In genomic region chr7:139213751-139214150, GRCm38 (mm10) we compare ENCODE assay signal across 7 mouse cellular contexts. TPM values are rescaled to one million over a fixed set of nuclear protein-coding genes. Genes with fewer than 3 reads are reported as not detected.
DNase-seq lines count a peak whose midpoint lies in the region; ATAC-seq and TF ChIP-seq lines count a peak whose summit lies in the region.

No protein-coding gene starts in this region.

- H3K79me2 ChIP-seq in myocyte (ENCODE audit: control insufficient read depth, insufficient read depth), result no peaks in the 10 kb centered on the region

- peak overlapping the region; percentile 55 for H3K4me2 ChIP-seq in kidney, postnatal 0 days (ENCODE audit: low read length)
- H3K4me2 ChIP-seq in embryonic facial prominence, embryonic 14.5 days (ENCODE audit: low read depth, low read length), result peak overlapping the region; percentile 64
- H3K4me2 ChIP-seq in hindbrain, embryonic 16.5 days (ENCODE audit: low read length), result peak overlapping the region; percentile 73
- H3K4me2 ChIP-seq in myocyte (ENCODE audit: low read depth), result peak overlapping the region; percentile 77

- ATAC-seq in kidney, postnatal 0 days (replicated peaks; ENCODE audit: low FRiP score, low read depth), result no peak
- no peak for ATAC-seq in embryonic facial prominence, embryonic 14.5 days (ENCODE audit: low read depth)
- peak; percentile 15 for ATAC-seq in hindbrain, embryonic 16.5 days

- H3K9me3 ChIP-seq in kidney, postnatal 0 days (replicated peaks; ENCODE audit: low read length), result no peaks in the 10 kb centered on the region
- no peaks in the 10 kb centered on the region for H3K9me3 ChIP-seq in embryonic facial prominence, embryonic 14.5 days (ENCODE audit: control insufficient read depth, low read length)
- H3K9me3 ChIP-seq in hindbrain, embryonic 16.5 days (ENCODE audit: control insufficient read depth, low read length), result no peaks in the 10 kb centered on the region

- TF ChIP-seq CTCF in kidney, postnatal 0 days (IDR thresholded peaks at IDR 0.05; ENCODE audit: low read depth), result no peak

- no peak overlapping the region for H3ac ChIP-seq in myocyte (ENCODE audit: control insufficient read depth, insufficient read length)

- DNase-seq in kidney, postnatal 0 days (ENCODE audit: low spot score), result no peak
- DNase-seq in kidney, postnatal 14 days, result no peak
- no peak for DNase-seq in embryonic facial prominence, embryonic 14.5 days (ENCODE audit: low spot score)
- no peak for DNase-seq in layer of hippocampus, postnatal 25 days (ENCODE audit: extremely low spot score in 1 of 2, low spot score in 1 of 2)
- no peak for DNase-seq in embryo, embryonic 10.5 days (ENCODE audit: low spot score)

- H3K27ac ChIP-seq in kidney, postnatal 0 days, result no peak overlapping the region
- peak overlapping the region; percentile 70; the same call in 1 of the 2 replicates for H3K27ac ChIP-seq in embryonic facial prominence, embryonic 14.5 days (replicated peaks; ENCODE audit: low read depth, low read length)
- H3K27ac ChIP-seq in hindbrain, embryonic 16.5 days (ENCODE audit: low read depth, low read length), result peak overlapping the region; percentile 75

- H3K4me1 ChIP-seq in kidney, postnatal 0 days (replicated peaks; ENCODE audit: insufficient read depth, low read length), result no peaks in the 10 kb centered on the region
- H3K4me1 ChIP-seq in embryonic facial prominence, embryonic 14.5 days (ENCODE audit: control insufficient read depth, insufficient read depth, low read length), result peaks cover 7% of the 10 kb centered on the region; the same call in 1 of the 2 replicates
- peaks cover 9% of the 10 kb centered on the region for H3K4me1 ChIP-seq in hindbrain, embryonic 16.5 days (ENCODE audit: control insufficient read depth, insufficient read depth, low read depth, low read length)

- H3K9ac ChIP-seq in kidney, postnatal 0 days (ENCODE audit: low read depth, low read length), result no peak overlapping the region
- H3K9ac ChIP-seq in embryonic facial prominence, embryonic 14.5 days (ENCODE audit: low read depth, low read length), result peak overlapping the region; percentile 55; the same call in 1 of the 2 replicates
- peak overlapping the region; percentile 75; the same call in 1 of the 2 replicates for H3K9ac ChIP-seq in hindbrain, embryonic 16.5 days (ENCODE audit: low read depth, low read length)

- H3K36me3 ChIP-seq in kidney, postnatal 0 days (ENCODE audit: insufficient read depth, low read length), result no peaks in the 10 kb centered on the region
- H3K36me3 ChIP-seq in embryonic facial prominence, embryonic 14.5 days (ENCODE audit: control insufficient read depth, insufficient read depth, low read length), result no peaks in the 10 kb centered on the region
- H3K36me3 ChIP-seq in hindbrain, embryonic 16.5 days (ENCODE audit: control insufficient read depth, insufficient read depth, low read length), result no peaks in the 10 kb centered on the region
- no peaks in the 10 kb centered on the region for H3K36me3 ChIP-seq in myocyte (ENCODE audit: control insufficient read depth, insufficient read depth)

- 0 out of 2 replicates have a peak overlapping the region, but pooled peaks have one; percentile 48 for H3K4me3 ChIP-seq in kidney, postnatal 0 days (replicated peaks; ENCODE audit: low read depth, low read length)
- H3K4me3 ChIP-seq in embryonic facial prominence, embryonic 14.5 days (ENCODE audit: low read depth, low read length), result peak overlapping the region; percentile 46
- H3K4me3 ChIP-seq in hindbrain, embryonic 16.5 days (ENCODE audit: low read length), result peak overlapping the region; percentile 63
- peak overlapping the region; percentile 54 for H3K4me3 ChIP-seq in myocyte

- H3K27me3 ChIP-seq in kidney, postnatal 0 days (ENCODE audit: insufficient read depth, low read length), result no peaks in the 10 kb centered on the region
- no peaks in the 10 kb centered on the region for H3K27me3 ChIP-seq in embryonic facial prominence, embryonic 14.5 days (replicated peaks; ENCODE audit: control insufficient read depth, insufficient read depth, low read length)
- H3K27me3 ChIP-seq in hindbrain, embryonic 16.5 days (replicated peaks; ENCODE audit: control insufficient read depth, insufficient read depth, low read length), result no peaks in the 10 kb centered on the region
- no peaks in the 10 kb centered on the region for H3K27me3 ChIP-seq in myocyte (ENCODE audit: control insufficient read depth, insufficient read depth, insufficient read length)

- TF ChIP-seq POLR2A in myocyte (IDR thresholded peaks at IDR 0.05; ENCODE audit: insufficient read length, low read depth), result no peak

- WGBS in kidney, postnatal 0 days, result 70% methylated on average over 3 of the region's 3 CpGs
- 54% methylated on average over 3 of the region's 3 CpGs for WGBS in embryonic facial prominence, embryonic 14.5 days
- 62% methylated on average over 3 of the region's 3 CpGs for WGBS in hindbrain, embryonic 16.5 days

TF ChIP-seq in myocyte, 11 proteins besides CTCF, POLR2A, EP300 and RAD21:
- TF ChIP-seq TCF3 (IDR thresholded peaks at IDR 0.05; ENCODE audit: insufficient read length, low read depth), result no peak
- no peak for TF ChIP-seq CEBPB (IDR thresholded peaks at IDR 0.05; ENCODE audit: insufficient read depth, poor library complexity, severe bottlenecking)
- no peak for TF ChIP-seq MYOG (IDR thresholded peaks at IDR 0.05; ENCODE audit: control insufficient read depth in 1 of 3, insufficient read depth in 1 of 3, insufficient read length in 2 of 3, low read depth in 2 of 3)
- TF ChIP-seq USF1 (IDR thresholded peaks at IDR 0.05; ENCODE audit: low read depth), result no peak
- no peak for TF ChIP-seq MAX (IDR thresholded peaks at IDR 0.05; ENCODE audit: low read depth)
- TF ChIP-seq SRF (IDR thresholded peaks at IDR 0.05; ENCODE audit: control insufficient read depth, insufficient read length, low read depth), result no peak
- TF ChIP-seq REST (IDR thresholded peaks at IDR 0.05; ENCODE audit: insufficient read depth, insufficient read length), result no peak
- TF ChIP-seq MYOD1 (IDR thresholded peaks at IDR 0.05; ENCODE audit: control insufficient read depth in 1 of 3, insufficient read length in 2 of 3, low read depth in 2 of 3), result no peak
- no peak for TF ChIP-seq TCF12 (IDR thresholded peaks at IDR 0.05; ENCODE audit: insufficient read depth, poor library complexity, severe bottlenecking)
- TF ChIP-seq POLR2AphosphoS2 (IDR thresholded peaks at IDR 0.05; ENCODE audit: insufficient read length, low read depth), result no peak
- TF ChIP-seq E2F4 (IDR thresholded peaks at IDR 0.05; ENCODE audit: insufficient read depth), result no peak

RNA-seq across cellular contexts. Expression of gene Stk32c, which starts 0.6 kb away (rescaled TPM):
- 0.19 and 0.25 TPM in 2 replicates for polyA plus RNA-seq in kidney, postnatal 0 days (2015; fragmentation: Nextera tagmentation; extraction: Ambion mirVana)
- polyA plus RNA-seq in embryonic facial prominence, embryonic 14.5 days (2014; fragmentation: Nextera tagmentation; extraction: Ambion mirVana), result 0.11 and 0.35 TPM in 2 replicates
- polyA plus RNA-seq in hindbrain, embryonic 16.5 days (2015; fragmentation: Nextera tagmentation; extraction: Ambion mirVana), result 2.9 and 3.0 TPM in 2 replicates
- 1.0 TPM for polyA plus RNA-seq in myocyte (2012; fragmentation: generic; extraction: Trizol)
- total RNA-seq in layer of hippocampus, postnatal 25 days (2021), result 100 to 1,000 TPM in 1 of 2 experiments, 10 to 100 TPM in 1; 92.1 to 104 TPM

RNA-seq across cellular contexts. Expression of gene Lrrc27, which starts 1.0 kb away (rescaled TPM):
- polyA plus RNA-seq in kidney, postnatal 0 days (2015; fragmentation: Nextera tagmentation; extraction: Ambion mirVana), result 2.1 and 4.1 TPM in 2 replicates
- 3.2 and 3.3 TPM in 2 replicates for polyA plus RNA-seq in embryonic facial prominence, embryonic 14.5 days (2014; fragmentation: Nextera tagmentation; extraction: Ambion mirVana)
- 3.8 and 6.8 TPM in 2 replicates for polyA plus RNA-seq in hindbrain, embryonic 16.5 days (2015; fragmentation: Nextera tagmentation; extraction: Ambion mirVana)
- polyA plus RNA-seq in myocyte (2012; fragmentation: generic; extraction: Trizol), result 7.9 TPM
- total RNA-seq in layer of hippocampus, postnatal 25 days (2021), result 1 to 10 TPM; 6.1 to 6.8 TPM

RNA-seq across cellular contexts. Expression of gene Pwwp2b, which starts 34.5 kb away (rescaled TPM):
- polyA plus RNA-seq in kidney, postnatal 0 days (2015; fragmentation: Nextera tagmentation; extraction: Ambion mirVana), result 9.4 and 10.2 TPM in 2 replicates
- polyA plus RNA-seq in embryonic facial prominence, embryonic 14.5 days (2014; fragmentation: Nextera tagmentation; extraction: Ambion mirVana), result 11.0 and 11.6 TPM in 2 replicates
- 5.6 and 6.4 TPM in 2 replicates for polyA plus RNA-seq in hindbrain, embryonic 16.5 days (2015; fragmentation: Nextera tagmentation; extraction: Ambion mirVana)
- 9.6 TPM for polyA plus RNA-seq in myocyte (2012; fragmentation: generic; extraction: Trizol)
- total RNA-seq in layer of hippocampus, postnatal 25 days (2021), result 10 to 100 TPM; 28.9 to 31.4 TPM
